Mouse (Mus musculus) cortical plate, adult 2 months (tissue): Measurements from ENCODE around the gene Larp4.

Source experiments
- CTCF ChIP-seq: fragments of 200-500 bp; IDR thresholded peaks from 2 replicates; pipeline ENCODE4 v1.5.1; 2011; ENCODE audit warnings: mild to moderate bottlenecking, control low read depth, low read length; ENCODE audit not compliant: insufficient read depth; ENCODE audit errors: extremely low read depth
- POLR2A ChIP-seq: fragments of 200-500 bp; IDR thresholded peaks from 2 replicates; pipeline ENCODE4 v1.6.1; 2011; ENCODE audit warnings: mild to moderate bottlenecking, low read length, control low read depth; ENCODE audit not compliant: insufficient read depth; ENCODE audit errors: extremely low read depth

DNA sequence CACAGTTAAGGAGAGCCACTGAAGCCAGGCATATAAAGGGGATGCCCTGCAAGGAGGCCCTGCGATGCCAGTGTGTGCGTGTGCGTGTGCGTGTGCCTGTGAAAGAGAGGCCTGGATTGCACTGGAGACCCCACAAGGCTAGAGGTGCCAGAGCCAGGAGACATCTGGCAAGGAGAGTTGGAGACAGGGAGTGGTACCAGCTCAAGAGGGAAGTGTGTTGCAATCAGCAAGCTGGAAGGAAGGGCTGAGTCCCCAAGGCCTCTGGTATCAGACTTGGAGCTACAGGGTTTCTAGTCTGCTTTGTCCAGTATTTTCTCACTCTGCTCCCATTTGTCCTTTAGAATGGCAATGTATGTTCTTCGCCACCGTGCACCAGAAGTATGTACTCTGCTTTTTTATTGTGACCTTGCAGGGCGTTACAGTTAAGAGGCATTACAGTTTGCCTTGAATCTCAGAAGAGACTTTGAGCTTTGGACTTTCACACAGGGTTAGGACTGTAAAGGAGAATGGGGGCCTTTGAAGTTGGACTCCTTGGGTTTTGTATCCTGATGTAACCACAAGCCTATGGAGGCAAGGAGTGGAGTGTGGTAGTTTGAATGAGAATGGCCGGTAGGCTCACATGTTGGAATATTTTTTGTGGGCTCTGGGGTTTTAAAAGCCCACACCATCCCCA lies 4.6 kb upstream of the Larp4 start:
- TF ChIP-seq POLR2A (no peak), CTCF (no peak)
